Mouse (Mus musculus) MEL (cell line): Measurements from ENCODE around the gene Sema5a. TPM values are rescaled to one million over a fixed set of nuclear protein-coding genes. Genes with fewer than 3 reads are reported as not detected.

ENCODE experiments used
- DNase-seq: peaks from one replicate; pipeline ENCODE4 v3.0.0; 2011; ENCODE audit warnings: low read depth, low spot score
- H3K27ac ChIP-seq: 2 replicates; pipeline ENCODE4 v1.5.1; 2012; ENCODE audit warnings: low read depth, mild to moderate bottlenecking, control low read depth, low read length, moderate library complexity; ENCODE audit not compliant: control insufficient read depth
- H3K27me3 ChIP-seq, 2 experiments: fragments of 150-350 bp in 1 of 2; sonication (generic) in 1 of 2; 2 replicates each; pipeline ENCODE4 v1.6.1; 2012; ENCODE audit warnings: low read length in 2 of 2, mild to moderate bottlenecking in 2 of 2, improper control_type of control experiment in 1 of 2, moderate library complexity in 1 of 2; ENCODE audit not compliant: insufficient read depth in 2 of 2, control insufficient read depth in 1 of 2
- H3K36me3 ChIP-seq, 2 experiments: 2 replicates each; pipeline ENCODE4 v1.6.1; 2012 to 2014; ENCODE audit warnings: low read length in 2 of 2, improper control_type of control experiment in 1 of 2, inconsistent platforms in 1 of 2, mild to moderate bottlenecking in 1 of 2; ENCODE audit not compliant: insufficient read depth in 2 of 2, control insufficient read depth in 1 of 2
- H3K4me1 ChIP-seq, 2 experiments: fragments of 150-350 bp in 1 of 2; sonication (generic) in 1 of 2; 2 replicates each; pipeline ENCODE4 v1.6.1; 2012; ENCODE audit warnings: low read length in 2 of 2, improper control_type of control experiment in 1 of 2, mild to moderate bottlenecking in 1 of 2; ENCODE audit not compliant: insufficient read depth in 2 of 2, control insufficient read depth in 1 of 2
- H3K4me3 ChIP-seq, 2 experiments: fragments of 150-350 bp in 1 of 2; sonication (generic) in 1 of 2; 2 replicates each; pipeline ENCODE4 v1.5.1; 2012; ENCODE audit warnings: low read depth in 2 of 2, low read length in 2 of 2, mild to moderate bottlenecking in 2 of 2, moderate library complexity in 2 of 2, control low read depth in 1 of 2, improper control_type of control experiment in 1 of 2; ENCODE audit not compliant: control insufficient read depth in 1 of 2, insufficient read depth in 1 of 2
- H3K79me2 ChIP-seq: 2 replicates; pipeline ENCODE4 v1.6.1; 2012; ENCODE audit warnings: mild to moderate bottlenecking, low read length, moderate library complexity; ENCODE audit not compliant: control insufficient read depth, poor library complexity, insufficient read depth
- H3K9ac ChIP-seq: 2 replicates; pipeline ENCODE4 v1.6.1; 2012; ENCODE audit warnings: low read depth, mild to moderate bottlenecking, control low read depth, low read length, moderate library complexity; ENCODE audit not compliant: control insufficient read depth, poor library complexity, severe bottlenecking
- H3K9me3 ChIP-seq: fragments of 150-350 bp; sonication (generic); replicated peaks from 2 replicates; pipeline ENCODE4 v1.6.1; 2012; ENCODE audit warnings: mild to moderate bottlenecking, low read length, improper control_type of control experiment, moderate library complexity; ENCODE audit not compliant: insufficient read depth
- E2F4 ChIP-seq: IDR thresholded peaks from 2 replicates; pipeline ENCODE4 v1.6.1; 2011; ENCODE audit warnings: low read depth, low read length, improper control_type of control experiment, borderline replicate concordance
- ETS1 ChIP-seq: IDR thresholded peaks from 2 replicates; pipeline ENCODE4 v1.6.1; 2012; ENCODE audit warnings: low read depth, mild to moderate bottlenecking, inconsistent platforms, low read length, improper control_type of control experiment, moderate library complexity
- GABPA ChIP-seq: IDR thresholded peaks from 2 replicates; pipeline ENCODE4 v1.6.1; 2012; ENCODE audit warnings: low read depth, mild to moderate bottlenecking, inconsistent platforms, low read length, improper control_type of control experiment, moderate library complexity
- GATA1 ChIP-seq: IDR thresholded peaks from 2 replicates; pipeline ENCODE4 v1.6.1; 2011; ENCODE audit warnings: low read depth, low read length, improper control_type of control experiment
- JUND ChIP-seq: IDR thresholded peaks from 2 replicates; pipeline ENCODE4 v1.6.1; 2011; ENCODE audit warnings: low read depth, mild to moderate bottlenecking, improper control_type of control experiment, low read length
- KAT2A ChIP-seq: conservative IDR thresholded peaks from 2 replicates; pipeline ENCODE4 v1.6.1; 2012; ENCODE audit warnings: low read depth, low read length, improper control_type of control experiment, inconsistent platforms
- MAFK ChIP-seq: IDR thresholded peaks from 2 replicates; pipeline ENCODE4 v1.6.1; 2011; ENCODE audit warnings: low read depth, mild to moderate bottlenecking, low read length, improper control_type of control experiment, borderline replicate concordance
- MAX ChIP-seq: IDR thresholded peaks from 2 replicates; pipeline ENCODE4 v1.6.1; 2011; ENCODE audit warnings: low read length, improper control_type of control experiment
- MEF2A ChIP-seq: IDR thresholded peaks from 2 replicates; pipeline ENCODE4 v1.6.1; 2014; ENCODE audit warnings: low read depth, mild to moderate bottlenecking, inconsistent platforms, low read length, improper control_type of control experiment; ENCODE audit not compliant: poor library complexity, insufficient replicate concordance, severe bottlenecking; ENCODE audit errors: extremely low read depth
- MXI1 ChIP-seq: IDR thresholded peaks from 2 replicates; pipeline ENCODE4 v1.6.1; 2011; ENCODE audit warnings: mild to moderate bottlenecking, low read depth, low read length, improper control_type of control experiment
- MYB ChIP-seq: IDR thresholded peaks from 2 replicates; pipeline ENCODE4 v1.6.1; 2011; ENCODE audit warnings: mild to moderate bottlenecking, low read depth, low read length, improper control_type of control experiment
- NELFE ChIP-seq: IDR thresholded peaks from 2 replicates; pipeline ENCODE4 v1.6.1; 2011; ENCODE audit warnings: low read depth, low read length, improper control_type of control experiment
- NRF1 ChIP-seq: IDR thresholded peaks from 2 replicates; pipeline ENCODE4 v1.6.1; 2014; ENCODE audit warnings: low read depth, mild to moderate bottlenecking, inconsistent platforms, low read length, improper control_type of control experiment, moderate library complexity; ENCODE audit not compliant: poor library complexity, insufficient read depth, severe bottlenecking
- RAD21 ChIP-seq: IDR thresholded peaks from 2 replicates; pipeline ENCODE4 v1.6.1; 2011; ENCODE audit warnings: mild to moderate bottlenecking, low read depth, low read length, improper control_type of control experiment
- SMC3 ChIP-seq: IDR thresholded peaks from 2 replicates; pipeline ENCODE4 v1.6.1; 2011; ENCODE audit warnings: low read depth, low read length, improper control_type of control experiment
- TBP ChIP-seq: IDR thresholded peaks from 2 replicates; pipeline ENCODE4 v1.8.0; 2011; ENCODE audit warnings: low read depth, low read length, improper control_type of control experiment
- TCF12 ChIP-seq: IDR thresholded peaks from 2 replicates; pipeline ENCODE4 v1.6.1; 2014; ENCODE audit warnings: low read depth, mild to moderate bottlenecking, inconsistent platforms, low read length, improper control_type of control experiment, moderate library complexity
- UBTF ChIP-seq: IDR thresholded peaks from 2 replicates; pipeline ENCODE4 v1.6.1; 2012; ENCODE audit warnings: low read depth, mild to moderate bottlenecking, inconsistent platforms, low read length, improper control_type of control experiment, moderate library complexity, borderline replicate concordance; ENCODE audit not compliant: insufficient read depth
- USF1 ChIP-seq: IDR thresholded peaks from 2 replicates; pipeline ENCODE4 v1.6.1; 2014; ENCODE audit warnings: low read depth, mild to moderate bottlenecking, inconsistent platforms, low read length, improper control_type of control experiment, moderate library complexity
- ZC3H11A ChIP-seq: IDR thresholded peaks from 2 replicates; pipeline ENCODE4 v1.6.1; 2012; ENCODE audit warnings: low read depth, mild to moderate bottlenecking, inconsistent platforms, low read length, improper control_type of control experiment
- ZKSCAN1 ChIP-seq: IDR thresholded peaks from 2 replicates; pipeline ENCODE4 v1.6.1; 2012; ENCODE audit warnings: low read depth, mild to moderate bottlenecking, inconsistent platforms, low read length, improper control_type of control experiment, moderate library complexity
- ZMIZ1 ChIP-seq: IDR thresholded peaks from 2 replicates; pipeline ENCODE4 v1.6.1; 2012; ENCODE audit warnings: low read depth, mild to moderate bottlenecking, inconsistent platforms, low read length, improper control_type of control experiment, moderate library complexity
- polyA plus RNA-seq, 2 experiments: library from polyadenylated mRNA; stranded (reverse) in 1 of 2; unstranded in 1 of 2; fragments of >175 nt in 1 of 2; fragments of >200 nt in 1 of 2; gene quantifications; 2 replicates each; pipeline versions ENCODE4 v1.2.1 to v1.2.4; 2012; ENCODE audit warnings: low replicate concordance in 2 of 2, low read depth in 1 of 2; ENCODE audit not compliant: insufficient read length in 2 of 2, insufficient read depth in 1 of 2, missing spikeins in 1 of 2
- total RNA-seq: library from RNA; depleted of rRNA; stranded (reverse); fragments of 300-350 nt; gene quantifications from 2 replicates; pipeline ENCODE4 v1.2.3, GENCODE M21; 2012

The Sema5a gene
- total and polyA plus RNA-seq, 3 experiments = not detected

DNA sequence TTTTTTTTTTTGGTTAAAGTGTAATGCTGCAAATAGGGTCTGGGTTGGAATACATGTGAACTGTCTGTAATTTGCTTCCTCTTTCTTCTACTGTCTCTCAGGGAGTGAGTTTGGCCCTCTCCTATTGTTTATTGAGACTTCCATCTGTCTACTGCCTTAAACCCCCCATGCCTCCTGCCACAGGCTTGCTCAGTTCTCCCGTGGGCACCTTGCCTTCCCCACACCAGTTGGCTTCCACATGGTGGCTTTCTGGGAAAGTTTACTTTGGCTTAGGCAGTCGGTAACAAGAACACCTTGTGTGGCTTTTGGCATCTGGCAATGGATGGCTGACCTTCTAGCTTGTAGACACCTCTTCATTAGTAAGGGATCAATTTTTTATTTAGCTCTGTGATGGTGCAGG is 10.2 kb downstream of the Sema5a start:
- Histone ChIP-seq H3K27ac (no peak overlapping the region), H3K79me2 (no peaks in the 10 kb centered on the region), H3K36me3 (no peaks in the 10 kb centered on the region), H3K9me3 (no peaks in the 10 kb centered on the region), H3K27me3 (no peaks in the 10 kb centered on the region), H3K4me1 (no peaks in the 10 kb centered on the region)
- DNase-seq = no peak
- no peak for TF ChIP-seq UBTF
- TF ChIP-seq MYB = no peak
- no peak for TF ChIP-seq ZKSCAN1
- TF ChIP-seq TBP = no peak
- no peak for TF ChIP-seq MXI1
- TF ChIP-seq MEF2A = no peak
- no peak for TF ChIP-seq ETS1
- TF ChIP-seq JUND = no peak
- no peak for TF ChIP-seq NRF1
- no peak for TF ChIP-seq NELFE
- TF ChIP-seq SMC3 = no peak
- no peak for TF ChIP-seq E2F4
- no peak for TF ChIP-seq GATA1
- TF ChIP-seq ZMIZ1 = no peak
- no peak for TF ChIP-seq MAFK
- TF ChIP-seq USF1 = no peak
- TF ChIP-seq, all 39 proteins: peak for 0
- H3K4me3 ChIP-seq = no peak overlapping the region
- no peak overlapping the region for H3K9ac ChIP-seq

GRCm38 (mm10) chr15:32257340-32257739 is 12.7 kb downstream of the Sema5a start:
- TF ChIP-seq GATA1 (no peak), SMC3 (no peak), NELFE (no peak), MXI1 (no peak), KAT2A (no peak), MEF2A (no peak), ZC3H11A (no peak), TCF12 (no peak), NRF1 (no peak), MAX (no peak), GABPA (no peak), RAD21 (no peak)
- DNase-seq = no peak
- H3K27me3 ChIP-seq = no peaks in the 10 kb centered on the region
- no peaks in the 10 kb centered on the region for H3K79me2 ChIP-seq
- no peak overlapping the region for H3K9ac ChIP-seq
- H3K36me3 ChIP-seq = no peaks in the 10 kb centered on the region
- no peaks in the 10 kb centered on the region for H3K9me3 ChIP-seq
- H3K27ac ChIP-seq = no peak overlapping the region
- no peaks in the 10 kb centered on the region for H3K4me1 ChIP-seq
- H3K4me3 ChIP-seq = no peak overlapping the region
